Mouse (Mus musculus) heart, embryonic 15.5 days (tissue): Measurements from ENCODE around the gene Erf. TPM values are rescaled to one million over a fixed set of nuclear protein-coding genes. Genes with fewer than 3 reads are reported as not detected.

Experiments
- ATAC-seq: fragments of 200-750 bp; cut with Nextera tagmentation; replicated peaks from 2 replicates; pipeline ENCODE4 v1.8.0; 2017; ENCODE audit warnings: low read depth, moderate TSS enrichment; ENCODE audit not compliant: insufficient number of reproducible peaks, insufficient read depth, low FRiP score
- H3K27ac ChIP-seq: fragments of 300-500 bp; sonication (generic); 2 replicates; pipeline ENCODE4 v1.5.1; 2015; ENCODE audit warnings: mild to moderate bottlenecking, inconsistent platforms
- H3K27me3 ChIP-seq: fragments of 300-500 bp; sonication (generic); 2 replicates; pipeline ENCODE4 v1.6.1; 2015; ENCODE audit warnings: inconsistent platforms
- H3K36me3 ChIP-seq: fragments of 300-500 bp; sonication (generic); 2 replicates; pipeline ENCODE4 v1.6.1; 2015; ENCODE audit warnings: mild to moderate bottlenecking, inconsistent platforms
- H3K4me1 ChIP-seq: fragments of 300-500 bp; sonication (generic); replicated peaks from 2 replicates; pipeline ENCODE4 v1.6.1; 2015; ENCODE audit warnings: inconsistent platforms
- H3K4me2 ChIP-seq: fragments of 300-500 bp; sonication (generic); 2 replicates; pipeline ENCODE4 v1.6.1; 2015; ENCODE audit warnings: inconsistent platforms, mild to moderate bottlenecking, moderate library complexity
- H3K4me3 ChIP-seq: fragments of 300-500 bp; sonication (generic); 2 replicates; pipeline ENCODE4 v1.5.1; 2015; ENCODE audit warnings: mild to moderate bottlenecking, inconsistent platforms
- H3K9ac ChIP-seq: fragments of 300-500 bp; sonication (generic); 2 replicates; pipeline ENCODE4 v1.6.1; 2015; ENCODE audit warnings: mild to moderate bottlenecking, inconsistent platforms
- H3K9me3 ChIP-seq: fragments of 300-500 bp; sonication (generic); replicated peaks from 2 replicates; pipeline ENCODE4 v1.6.1; 2016; ENCODE audit warnings: inconsistent platforms
- WGBS: fragments of 180-500 bp; shearing (Covaris S2); methylation state at CpG from one replicate; pipeline ENCODE4 v1.1.7; 2015; ENCODE audit warnings: mixed read lengths; 5-methylcytosine and 5-hydroxymethylcytosine counted together
- polyA plus RNA-seq: library from polyadenylated mRNA; unstranded; fragments of >200 nt; fragmentation: Nextera tagmentation; extraction: Ambion mirVana; gene quantifications from 2 replicates; pipeline ENCODE4 v1.2.1, GENCODE M21; 2015

The Erf gene
- polyA plus RNA-seq, 1 experiment from 2014 or later, result 12.1 TPM

GRCm38 (mm10) chr7:25246079-25246758 is 4.3 kb downstream of the Erf start:
- H3K27me3 ChIP-seq, result no peaks in the 10 kb centered on the region
- H3K9ac ChIP-seq, result peak overlapping the region; percentile 47
- peak overlapping the region; percentile 69 for H3K4me3 ChIP-seq
- H3K4me1 ChIP-seq, result peaks cover 61% of the 10 kb centered on the region
- H3K27ac ChIP-seq, result peak overlapping the region; percentile 96
- H3K9me3 ChIP-seq, result no peaks in the 10 kb centered on the region
- H3K4me2 ChIP-seq, result peak overlapping the region; percentile 94
- no peak for ATAC-seq
- WGBS, result 32% methylated on average over 20 of the region's 20 CpGs
- peaks cover 31% of the 10 kb centered on the region for H3K36me3 ChIP-seq

- H3K36me3 ChIP-seq, result peaks cover 31% of the 10 kb centered on the region
- H3K4me1 ChIP-seq, result peaks cover 64% of the 10 kb centered on the region
- H3K27ac ChIP-seq, result peak overlapping the region; percentile 96; the same call in 1 of the 2 replicates
- no peaks in the 10 kb centered on the region for H3K9me3 ChIP-seq
- H3K4me2 ChIP-seq, result no peak overlapping the region
- no peaks in the 10 kb centered on the region for H3K27me3 ChIP-seq
- 86% methylated on average over 30 of the region's 30 CpGs for WGBS
- H3K9ac ChIP-seq, result 0 out of 2 replicates have a peak overlapping the region, but pooled peaks have one; percentile 23
- H3K4me3 ChIP-seq, result no peak overlapping the region
- ATAC-seq, result no peak
Observed at GRCm38 (mm10) chr7:25244562-25245369, 5.8 kb downstream of the Erf start.

- no peaks in the 10 kb centered on the region for H3K9me3 ChIP-seq
- H3K9ac ChIP-seq, result no peak overlapping the region
- no peak overlapping the region for H3K4me3 ChIP-seq
- H3K27me3 ChIP-seq, result no peaks in the 10 kb centered on the region
- H3K36me3 ChIP-seq, result peaks cover 31% of the 10 kb centered on the region
- H3K4me1 ChIP-seq, result peaks cover 75% of the 10 kb centered on the region
- WGBS, result 82% methylated on average over 4 of the region's 4 CpGs
- no peak overlapping the region for H3K27ac ChIP-seq
- H3K4me2 ChIP-seq, result no peak overlapping the region
- no peak for ATAC-seq
Observed at GRCm38 (mm10) chr7:25243361-25243760, 7.2 kb downstream of the Erf start.

GRCm38 (mm10) chr7:25241062-25241461 is 9.5 kb downstream of the Erf start:
- H3K36me3 ChIP-seq, result peaks cover 31% of the 10 kb centered on the region
- H3K27ac ChIP-seq, result peak overlapping the region; percentile 45

GRCm38 (mm10) chr7:25240631-25241030 is 9.9 kb downstream of the Erf start:
- 60% methylated on average over 7 of the region's 7 CpGs for WGBS
- H3K4me3 ChIP-seq, result no peak overlapping the region
- H3K4me2 ChIP-seq, result no peak overlapping the region
- H3K27ac ChIP-seq, result peak overlapping the region; percentile 45; the same call in 1 of the 2 replicates
- no peak overlapping the region for H3K9ac ChIP-seq
- H3K9me3 ChIP-seq, result no peaks in the 10 kb centered on the region
- no peaks in the 10 kb centered on the region for H3K27me3 ChIP-seq
- peaks cover 61% of the 10 kb centered on the region for H3K4me1 ChIP-seq
- no peak for ATAC-seq
- peaks cover 27% of the 10 kb centered on the region for H3K36me3 ChIP-seq

More at GRCm38 (mm10) chr7:25241062-25241461, 9.5 kb downstream of the Erf start:
- peak overlapping the region; percentile 5; the same call in 1 of the 2 replicates for H3K9ac ChIP-seq
- H3K9me3 ChIP-seq, result no peaks in the 10 kb centered on the region
- no peak for ATAC-seq
- H3K27me3 ChIP-seq, result no peaks in the 10 kb centered on the region
- 15% methylated on average over 2 of the region's 2 CpGs for WGBS
- no peak overlapping the region for H3K4me2 ChIP-seq
- no peak overlapping the region for H3K4me3 ChIP-seq
- H3K4me1 ChIP-seq, result peaks cover 61% of the 10 kb centered on the region

- no peaks in the 10 kb centered on the region for H3K9me3 ChIP-seq
- peak overlapping the region; percentile 82 for H3K4me3 ChIP-seq
- H3K9ac ChIP-seq, result peak overlapping the region; percentile 54
- H3K27me3 ChIP-seq, result no peaks in the 10 kb centered on the region
- peaks cover 18% of the 10 kb centered on the region for H3K36me3 ChIP-seq
- WGBS, result 2% methylated on average over 30 of the region's 30 CpGs
- peak overlapping the region; percentile 79 for H3K4me2 ChIP-seq
- ATAC-seq, result peak; percentile 48
- H3K4me1 ChIP-seq, result peaks cover 49% of the 10 kb centered on the region
- H3K27ac ChIP-seq, result peak overlapping the region; percentile 91
Observed at GRCm38 (mm10) chr7:25238829-25239623, 11.5 kb downstream of the Erf start.

GRCm38 (mm10) chr7:25238015-25238706 is 12.4 kb downstream of the Erf start:
- peaks cover 19% of the 10 kb centered on the region for H3K36me3 ChIP-seq
- H3K9ac ChIP-seq, result peak overlapping the region; percentile 97
- peak overlapping the region; percentile 79 for H3K4me2 ChIP-seq
- peak overlapping the region; percentile 91 for H3K27ac ChIP-seq
- H3K9me3 ChIP-seq, result no peaks in the 10 kb centered on the region
- peaks cover 44% of the 10 kb centered on the region for H3K4me1 ChIP-seq
- WGBS, result under 1% methylated on average over 23 of the region's 23 CpGs
- H3K4me3 ChIP-seq, result peak overlapping the region; percentile 82
- ATAC-seq, result peak; percentile 89
- H3K27me3 ChIP-seq, result no peaks in the 10 kb centered on the region

- peak; percentile 85 for ATAC-seq
- Histone ChIP-seq H3K9me3 (no peaks in the 10 kb centered on the region), H3K27ac (peak within 1 kb of the TSS; percentile 91), H3K4me3 (peak within 1 kb of the TSS; percentile 82), H3K4me2 (peak within 1 kb of the TSS; percentile 79), H3K36me3 (peaks cover 20% of the 10 kb centered on the region), H3K27me3 (no peaks in the 10 kb centered on the region), H3K9ac (peak within 1 kb of the TSS; percentile 97), H3K4me1 (peaks cover 39% of the 10 kb centered on the region)
- WGBS, result under 1% methylated on average over 73 of the region's 76 CpGs
Observed at GRCm38 (mm10) chr7:25237249-25238014, 13.1 kb downstream of the Erf start, which contains the start of gene Gsk3a. TSS of gene Gsk3a (minus strand) at chr7:25237851.

GRCm38 (mm10) chr7:25235526-25235925 is 15.0 kb downstream of the Erf start:
- Histone ChIP-seq H3K4me2 (no peak overlapping the region), H3K27ac (no peak overlapping the region), H3K27me3 (no peaks in the 10 kb centered on the region), H3K4me1 (peaks cover 27% of the 10 kb centered on the region), H3K9ac (no peak overlapping the region), H3K36me3 (peaks cover 39% of the 10 kb centered on the region), H3K9me3 (no peaks in the 10 kb centered on the region), H3K4me3 (no peak overlapping the region)
- ATAC-seq, result no peak
- 88% methylated on average over 5 of the region's 5 CpGs for WGBS

- no peaks in the 10 kb centered on the region for H3K27me3 ChIP-seq
- peaks cover 16% of the 10 kb centered on the region for H3K4me1 ChIP-seq
- ATAC-seq, result no peak
- H3K36me3 ChIP-seq, result peaks cover 63% of the 10 kb centered on the region
- H3K27ac ChIP-seq, result no peak overlapping the region
- no peak overlapping the region for H3K4me2 ChIP-seq
- no peak overlapping the region for H3K4me3 ChIP-seq
- WGBS, result 77% methylated on average over 2 of the region's 2 CpGs
- no peak overlapping the region for H3K9ac ChIP-seq
- H3K9me3 ChIP-seq, result no peaks in the 10 kb centered on the region
Observed at GRCm38 (mm10) chr7:25233061-25233460, 17.5 kb downstream of the Erf start.
